Mouse (Mus musculus) kidney, adult 2 months (tissue): ENCODE measurements around the gene Tec.

Experiments used
- CTCF ChIP-seq: fragments of 200-500 bp; conservative IDR thresholded peaks from 2 replicates; pipeline ENCODE4 v1.5.1; 2011; ENCODE audit warnings: low read depth, mild to moderate bottlenecking, control low read depth, low read length, moderate library complexity, mixed read lengths; ENCODE audit not compliant: insufficient read depth, insufficient read length
- POLR2A ChIP-seq: fragments of 200-500 bp; IDR thresholded peaks from one replicate; pipeline ENCODE4 v1.6.1; 2011; ENCODE audit warnings: low read depth, low read length, control low read depth

GRCm38 (mm10) chr5:72829506-72830067, 38.7 kb downstream of the Tec start:
- TF ChIP-seq CTCF: no peak
- TF ChIP-seq POLR2A: no peak
